Mouse (Mus musculus): ENCODE data around the gene Cd160. TPM values are rescaled to one million over a fixed set of nuclear protein-coding genes. Genes with fewer than 3 reads are reported as not detected.
A peak's percentile ranks its signal among the peaks of the same experiment; 100 is the strongest.

Gene Cd160
- polyA plus RNA-seq, 1 experiment: 0.06 TPM

DNA sequence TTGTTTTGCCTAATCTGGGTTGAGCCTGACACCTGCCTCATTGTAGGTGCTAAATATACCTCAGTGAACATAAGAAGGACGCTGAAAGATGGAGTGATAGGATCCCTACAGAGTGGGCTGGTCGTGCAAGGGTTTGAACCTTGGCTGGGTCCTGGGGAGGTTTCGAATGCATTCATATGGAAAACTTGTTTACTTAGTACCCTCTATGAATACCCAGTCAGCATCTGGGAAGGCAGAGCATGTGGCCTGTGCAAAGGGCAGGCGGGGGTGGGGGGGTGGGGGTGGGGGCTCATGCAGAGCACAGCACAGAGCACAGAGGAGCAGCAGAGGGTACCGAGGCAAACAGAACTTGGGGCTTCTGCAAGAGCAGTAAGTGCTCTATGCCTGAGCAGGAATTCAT is 3.8 kb upstream of the Cd160 start:
- DNase-seq (ENCODE audit: extremely low spot score in 1 of 2, low spot score in 1 of 2): no peak

DNA sequence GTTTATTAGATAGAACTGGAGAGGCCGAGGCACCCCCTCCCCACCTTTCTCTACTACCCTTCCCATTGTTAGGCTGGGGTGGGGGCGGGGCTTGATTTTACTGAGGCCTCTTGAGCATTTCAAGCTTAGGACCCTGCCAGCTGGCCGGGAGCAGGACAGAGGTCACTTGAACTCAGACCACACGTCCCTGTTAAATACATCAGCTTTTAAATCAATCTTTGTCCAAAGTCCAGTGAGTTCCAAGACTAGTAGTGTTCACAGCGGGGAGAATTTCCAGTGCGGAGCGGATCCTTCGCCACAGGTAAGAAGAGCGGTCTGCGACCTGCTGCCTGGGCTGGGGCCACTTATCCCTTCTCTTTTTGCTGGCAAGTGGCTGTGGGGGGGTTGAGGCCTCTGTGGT is 705 bp upstream of the Cd160 start:
- no peak for DNase-seq (ENCODE audit: extremely low spot score in 1 of 2, low spot score in 1 of 2)

DNA sequence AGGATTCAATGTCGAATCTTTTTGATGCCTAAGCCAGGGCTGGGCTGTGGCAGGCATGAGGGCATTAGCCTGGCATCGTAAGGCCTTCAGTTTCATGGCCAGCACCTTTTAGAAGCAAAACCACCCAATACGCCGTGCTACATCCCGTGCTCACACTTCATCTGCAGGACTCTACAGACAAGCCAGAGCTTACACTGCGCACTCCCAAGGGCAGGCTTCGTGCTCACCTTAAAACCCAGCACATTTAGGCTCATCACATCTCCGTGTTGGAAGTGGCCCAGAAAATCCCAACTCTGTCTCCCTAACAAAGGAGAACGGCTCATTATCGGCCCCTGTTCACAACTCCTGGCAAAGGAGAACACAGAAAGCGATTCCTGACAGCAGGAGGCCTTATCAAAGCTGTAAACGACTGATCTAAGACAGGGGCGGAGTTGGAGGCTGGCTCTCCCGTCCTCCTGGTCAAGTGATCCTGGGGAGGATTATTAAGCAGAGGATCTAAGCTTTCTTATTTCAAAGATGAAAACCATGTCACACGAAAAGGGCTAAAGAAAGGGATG is 765 bp downstream of the Cd160 start:
- DNase-seq (ENCODE audit: extremely low spot score in 1 of 2, low spot score in 1 of 2): no peak

- no peak for DNase-seq (ENCODE audit: extremely low spot score in 1 of 2, low spot score in 1 of 2)
Observed at GRCm38 (mm10) chr3:96825261-96825660, 3.9 kb downstream of the Cd160 start.

GRCm38 (mm10) chr3:96824614-96825013 is 4.5 kb downstream of the Cd160 start:
- DNase-seq (ENCODE audit: extremely low spot score in 1 of 2, low spot score in 1 of 2): no peak

DNA sequence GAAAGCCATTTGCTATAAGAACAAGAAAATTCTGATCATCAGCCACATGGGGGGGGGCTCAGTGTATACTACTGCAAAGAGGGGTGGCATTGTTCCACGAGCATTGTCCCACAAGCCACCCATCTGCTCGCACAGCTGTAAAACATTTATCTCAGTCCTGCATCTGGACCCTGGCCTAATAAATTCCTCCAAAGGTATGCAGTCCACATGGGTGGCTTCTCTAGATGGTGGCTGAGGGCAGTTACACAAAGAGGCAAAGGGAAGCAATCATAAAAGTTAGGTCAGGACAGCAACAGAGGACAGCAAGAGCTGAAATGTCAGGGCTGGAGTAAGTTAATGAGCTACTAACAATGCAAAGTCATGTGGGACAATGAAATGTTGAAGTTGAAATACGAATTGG is 5.5 kb downstream of the Cd160 start:
- no peak for DNase-seq (ENCODE audit: extremely low spot score in 1 of 2, low spot score in 1 of 2)

GRCm38 (mm10) chr3:96821581-96821980 is 7.6 kb downstream of the Cd160 start:
- no peak for DNase-seq (ENCODE audit: extremely low spot score in 1 of 2, low spot score in 1 of 2)

DNA sequence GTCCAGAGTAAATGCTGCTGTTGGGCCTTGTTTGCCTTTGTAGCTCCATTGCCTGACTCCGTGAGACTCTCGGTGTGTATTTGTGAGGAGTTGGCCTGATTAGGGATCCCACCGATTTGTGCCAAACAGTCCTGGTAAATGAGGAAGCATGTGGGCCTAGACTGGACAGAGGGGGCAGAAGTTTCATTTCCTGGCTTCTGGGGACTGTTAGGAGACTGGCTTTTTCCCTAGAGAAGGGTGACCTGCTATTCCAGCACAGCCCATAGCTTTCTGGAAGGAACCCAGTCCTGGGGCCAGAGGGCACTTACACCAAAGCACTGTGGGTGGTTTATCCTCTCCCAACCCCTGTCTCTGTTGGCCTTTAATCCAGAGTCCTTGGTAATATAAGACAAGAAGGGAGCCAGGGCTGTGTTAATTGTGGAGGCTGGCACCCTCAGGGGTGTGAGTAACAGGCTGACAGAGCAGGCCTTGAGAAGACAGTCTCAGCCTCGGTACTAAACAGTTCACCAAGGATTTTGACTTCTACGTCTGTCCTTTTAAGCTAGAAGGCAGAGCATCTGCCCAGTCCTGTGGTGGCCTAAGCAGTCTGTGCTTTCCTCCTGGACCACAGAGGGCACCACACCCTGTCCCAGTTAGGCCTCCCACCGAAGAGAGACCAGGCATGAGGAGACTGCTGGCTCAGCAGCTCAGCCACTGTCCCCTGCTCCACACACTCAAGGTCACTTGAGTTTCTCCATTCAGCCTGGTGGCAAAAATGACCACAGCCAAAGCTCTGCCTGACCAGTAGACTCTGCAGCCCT is 8.8 kb downstream of the Cd160 start:
- DNase-seq (ENCODE audit: extremely low spot score in 1 of 2, low spot score in 1 of 2): no peak

DNA sequence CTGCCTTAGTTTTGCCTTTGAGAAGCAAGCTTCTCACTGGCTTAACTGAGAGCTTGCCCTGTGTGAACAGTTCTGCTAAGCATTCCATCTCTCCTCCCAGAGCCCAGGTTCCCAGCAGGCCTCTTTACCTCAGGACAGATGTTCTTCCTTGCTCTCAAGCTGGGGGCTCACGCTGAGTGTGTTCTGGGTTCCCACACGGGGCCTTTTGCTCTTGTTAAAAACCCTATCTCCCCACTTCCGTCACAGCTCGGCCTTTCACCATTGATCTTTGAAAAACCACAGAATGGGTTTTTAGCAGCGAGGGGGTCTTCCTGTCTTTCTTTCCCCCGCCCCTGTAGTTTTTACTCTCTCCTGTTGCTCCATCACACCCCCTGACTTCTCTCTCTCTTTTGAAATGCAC is 14.8 kb downstream of the Cd160 start:
- no peak for DNase-seq (ENCODE audit: extremely low spot score in 1 of 2, low spot score in 1 of 2)

DNA sequence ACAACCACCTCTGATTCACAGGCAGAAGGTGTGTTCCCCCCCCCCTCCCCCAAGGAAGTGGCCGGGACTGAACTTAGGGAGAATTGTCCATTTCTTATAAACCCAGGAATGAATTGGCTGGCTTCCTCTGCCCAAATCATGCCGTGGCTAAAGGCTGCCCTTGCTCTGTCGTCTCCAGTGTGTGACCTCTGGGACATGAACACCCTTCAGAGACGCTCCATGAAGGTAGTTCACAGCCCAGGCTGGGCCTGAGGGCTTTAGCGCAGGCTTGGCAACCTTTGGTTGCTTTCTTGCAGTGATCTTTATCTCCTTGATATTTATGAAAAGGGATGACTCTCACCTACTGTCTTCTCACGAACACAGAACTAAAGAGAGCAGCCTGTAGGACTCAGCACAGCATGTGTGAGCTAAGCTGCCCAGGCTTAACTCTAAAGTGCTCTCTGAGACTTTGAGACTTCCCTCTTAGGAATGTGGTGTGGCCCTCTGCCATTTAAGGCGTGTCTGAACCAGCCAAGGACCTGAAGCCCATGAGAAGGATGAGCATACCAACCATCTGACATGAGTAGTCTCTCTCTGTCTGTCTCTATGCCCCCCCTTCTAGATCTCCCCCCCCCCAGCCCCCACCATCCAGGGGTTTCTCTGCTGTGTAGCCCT is 15.4 kb downstream of the Cd160 start:
- DNase-seq (ENCODE audit: extremely low spot score in 1 of 2, low spot score in 1 of 2): no peak

GRCm38 (mm10) chr3:96813106-96813505 is 16.0 kb downstream of the Cd160 start:
- DNase-seq (ENCODE audit: extremely low spot score in 1 of 2, low spot score in 1 of 2): peak in 1 of 2 experiments; percentile 46

GRCm38 (mm10) chr3:96812395-96813091 is 16.6 kb downstream of the Cd160 start:
- DNase-seq (ENCODE audit: extremely low spot score in 1 of 2, low spot score in 1 of 2): peak; percentile 27 to 91

GRCm38 (mm10) chr3:96811232-96811631 is 17.9 kb downstream of the Cd160 start:
- DNase-seq (ENCODE audit: extremely low spot score in 1 of 2, low spot score in 1 of 2): no peak

DNA sequence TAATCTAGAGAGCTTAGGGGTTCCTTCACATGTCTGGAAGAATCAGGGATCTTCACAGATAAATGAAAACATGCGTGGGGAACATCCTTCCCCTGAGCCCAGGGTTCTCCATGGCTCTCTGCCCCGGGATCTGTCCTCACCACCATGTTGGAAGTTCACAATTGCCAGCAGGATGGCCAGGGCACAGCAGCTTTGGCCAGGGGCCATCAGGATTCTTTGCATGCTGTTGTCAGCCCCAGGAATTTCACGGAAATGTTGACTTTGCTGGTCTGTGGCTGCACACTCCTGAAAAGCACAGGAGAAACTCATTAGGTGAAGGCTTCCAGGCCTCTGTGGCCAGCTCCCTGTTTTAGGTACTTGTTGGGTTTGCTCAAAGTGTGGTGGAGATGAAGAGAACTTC is 20.5 kb downstream of the Cd160 start:
- no peak for DNase-seq (ENCODE audit: extremely low spot score in 1 of 2, low spot score in 1 of 2)

- no peak for DNase-seq (ENCODE audit: extremely low spot score in 1 of 2, low spot score in 1 of 2)
Observed at GRCm38 (mm10) chr3:96808136-96808535, 21.0 kb downstream of the Cd160 start.

GRCm38 (mm10) chr3:96802214-96802613 is 26.9 kb downstream of the Cd160 start:
- no peak for DNase-seq (ENCODE audit: extremely low spot score in 1 of 2, low spot score in 1 of 2)

DNA sequence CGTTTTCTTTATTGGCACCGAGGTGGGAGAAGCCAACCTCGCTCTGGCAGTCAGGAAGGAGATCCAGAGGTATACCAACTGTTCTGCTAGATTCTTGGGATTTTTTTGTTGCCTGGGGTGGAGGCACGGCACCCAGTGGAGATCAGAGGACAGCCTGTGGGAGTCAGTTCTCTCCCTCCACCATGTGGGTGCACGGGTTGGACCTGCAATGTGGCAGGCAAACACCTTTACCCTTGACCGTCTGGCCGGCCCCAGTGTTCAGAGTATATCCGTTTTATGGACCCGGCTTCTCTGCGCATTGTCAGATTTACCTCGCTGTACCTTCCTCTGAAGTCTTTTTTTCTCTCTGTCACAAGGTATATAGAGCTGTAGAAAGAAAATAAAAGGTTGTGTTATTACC is 28.9 kb downstream of the Cd160 start:
- no peak for DNase-seq (ENCODE audit: extremely low spot score in 1 of 2, low spot score in 1 of 2)

GRCm38 (mm10) chr3:96788506-96788905 is 40.6 kb downstream of the Cd160 start:
- no peak for DNase-seq (ENCODE audit: extremely low spot score in 1 of 2, low spot score in 1 of 2)

- no peak for DNase-seq (ENCODE audit: extremely low spot score in 1 of 2, low spot score in 1 of 2)
Observed at GRCm38 (mm10) chr3:96787784-96788183, 41.4 kb downstream of the Cd160 start.

DNA sequence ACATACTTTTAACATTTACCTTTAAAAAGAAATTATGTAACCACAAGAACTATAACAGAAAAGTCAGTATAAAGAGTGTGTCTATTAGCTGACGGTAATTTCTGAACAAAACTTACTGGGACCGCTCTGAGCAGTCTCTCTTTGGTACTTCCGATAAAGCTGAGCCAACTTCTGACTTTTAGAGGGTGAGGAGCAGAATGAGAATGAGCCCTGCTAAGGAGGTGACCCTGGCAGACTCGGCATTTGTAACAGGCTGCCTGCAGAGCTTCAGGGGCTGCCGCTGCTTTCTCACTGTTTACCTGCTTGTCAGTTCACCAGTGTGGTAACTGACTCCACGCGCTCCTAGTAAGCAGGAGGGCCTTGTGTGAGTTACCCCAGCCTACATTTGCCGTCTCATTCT is 46.9 kb downstream of the Cd160 start:
- DNase-seq (ENCODE audit: extremely low spot score in 1 of 2, low spot score in 1 of 2): no peak

- DNase-seq (ENCODE audit: extremely low spot score in 1 of 2, low spot score in 1 of 2): no peak
Observed at GRCm38 (mm10) chr3:96777120-96777519, 52.0 kb downstream of the Cd160 start.
